Mouse (Mus musculus): Measurements from ENCODE around the gene Ctcf.
"Not testable (repeated sequence)": the region's sequence is repeated elsewhere in the genome, so short reads cannot be mapped to it uniquely, and the experiment has no call there.

Ctcf gene

GRCm38 (mm10) chr8:105636018-105636962 lies at the start of gene Ctcf:
TSS of gene Ctcf (plus strand) at chr8:105636568.
- peak; percentile 98 for DNase-seq

GRCm38 (mm10) chr8:105592431-105592830 lies 43.9 kb upstream of the Ctcf start:
- no peak for DNase-seq

- no peak for DNase-seq
These were observed 42.5 kb upstream of the Ctcf start for GRCm38 (mm10) chr8:105593859-105594258.

GRCm38 (mm10) chr8:105594451-105595242 lies 41.7 kb upstream of the Ctcf start:
- DNase-seq: no peak

- DNase-seq: peak; percentile 61 to 71
These were observed 39.9 kb upstream of the Ctcf start for GRCm38 (mm10) chr8:105596362-105597034.

- DNase-seq: no peak
These were observed 37.6 kb upstream of the Ctcf start for GRCm38 (mm10) chr8:105598777-105599176.

- no peak for DNase-seq
These were observed 35.1 kb upstream of the Ctcf start for GRCm38 (mm10) chr8:105601301-105601700.

DNA sequence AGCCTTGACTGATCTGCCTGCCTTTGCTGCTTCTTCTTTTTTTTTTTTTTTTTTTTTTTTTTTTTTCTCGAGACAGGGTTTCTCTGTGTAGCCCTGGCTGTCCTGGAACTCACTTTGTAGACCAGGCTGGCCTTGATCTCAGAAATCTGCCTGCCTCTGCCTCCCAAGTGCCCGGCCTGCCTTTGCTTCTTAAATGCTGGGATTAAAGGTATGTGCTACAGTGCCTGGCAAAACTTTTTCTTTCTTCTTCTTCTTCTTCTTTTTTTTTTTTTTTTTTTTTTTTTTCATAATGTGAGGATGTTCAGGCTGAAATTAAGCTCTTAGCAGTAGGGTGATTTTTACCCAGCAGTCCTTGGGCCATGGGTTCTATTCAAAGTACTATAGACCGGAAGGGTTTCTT lies 33.8 kb upstream of the Ctcf start:
- DNase-seq: not testable (repeated sequence)

DNA sequence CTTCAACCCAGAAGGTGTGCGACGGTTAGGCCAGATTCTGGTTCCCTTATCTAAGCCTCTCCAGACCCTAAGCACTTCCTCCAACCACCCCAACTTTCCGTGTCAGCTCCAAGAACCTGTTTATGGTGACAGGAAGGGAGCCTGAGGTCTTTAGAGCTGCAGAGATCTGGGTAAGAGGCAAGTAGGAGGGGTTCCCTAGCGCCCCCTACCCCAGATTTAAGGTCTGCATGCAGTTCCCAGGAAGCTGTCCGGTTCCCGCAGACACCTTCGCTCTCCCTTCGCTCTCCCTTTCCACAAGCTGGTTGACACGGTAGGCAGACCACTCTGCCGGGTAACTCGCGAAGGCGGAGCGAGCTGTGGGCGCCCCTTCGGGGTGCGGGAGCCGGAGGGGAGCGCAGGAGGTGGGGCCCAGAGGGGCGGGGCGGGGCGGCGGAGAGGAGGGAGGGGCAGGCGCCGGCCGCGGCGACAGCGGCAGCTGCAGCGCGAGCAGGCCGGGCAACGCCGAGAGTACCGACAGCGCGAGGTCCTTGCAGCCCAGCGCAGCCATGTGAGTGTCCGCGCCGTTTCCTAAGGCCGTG lies 31.5 kb upstream of the Ctcf start, which contains the start of gene Ripor1:
TSS of gene Ripor1 (plus strand) at position 452 of the 578 bp plus-strand sequence.
- peak; percentile 89 to 93 for DNase-seq

GRCm38 (mm10) chr8:105605491-105606188 lies 30.7 kb upstream of the Ctcf start:
- peak; percentile 64 to 74 for DNase-seq

- DNase-seq: peak; percentile 93 to 95
These were observed 30.0 kb upstream of the Ctcf start for GRCm38 (mm10) chr8:105606189-105607023.

DNA sequence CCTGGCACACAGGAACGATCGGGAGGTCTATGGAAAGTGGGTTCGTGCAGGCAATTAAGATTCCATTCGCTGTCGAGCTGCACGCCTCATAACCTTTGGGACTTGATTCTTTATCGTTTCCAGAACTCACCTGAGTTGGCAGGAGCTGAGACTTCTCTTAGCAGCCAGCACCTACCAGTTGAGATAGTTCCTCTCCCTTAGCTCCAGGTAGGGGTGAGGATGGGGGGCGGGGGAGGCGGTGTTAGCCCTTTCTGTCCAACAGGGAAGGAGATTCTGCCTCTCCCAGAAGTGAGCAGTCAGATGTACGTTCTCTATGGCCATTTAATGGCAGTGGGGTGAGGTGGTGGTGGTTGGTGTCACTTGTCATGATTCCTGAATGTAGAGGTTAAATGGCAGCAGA lies 29.3 kb upstream of the Ctcf start:
- peak; percentile 46 to 47 for DNase-seq

GRCm38 (mm10) chr8:105607684-105608083 lies 28.7 kb upstream of the Ctcf start:
- peak; percentile 63 to 79 for DNase-seq

DNA sequence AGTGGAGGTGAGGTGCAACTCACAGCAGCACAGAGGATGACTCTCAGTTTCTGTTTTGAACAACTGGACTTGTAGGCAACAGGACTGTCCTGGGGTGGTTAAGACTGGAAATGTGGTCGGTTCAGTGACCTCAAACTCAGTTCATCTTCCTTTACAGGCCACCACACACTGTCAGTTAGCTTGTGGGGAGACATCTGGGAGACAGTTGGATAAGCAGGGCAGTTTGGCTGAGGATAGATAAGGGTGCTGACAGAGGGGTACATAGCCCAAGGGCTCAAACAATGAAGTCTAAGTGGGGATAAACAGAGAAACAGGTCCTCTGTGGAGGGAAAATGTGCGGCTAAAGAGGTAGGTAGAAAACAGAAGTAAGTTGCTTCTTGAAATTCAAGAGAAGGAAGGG lies 27.0 kb upstream of the Ctcf start:
- DNase-seq: no peak

DNA sequence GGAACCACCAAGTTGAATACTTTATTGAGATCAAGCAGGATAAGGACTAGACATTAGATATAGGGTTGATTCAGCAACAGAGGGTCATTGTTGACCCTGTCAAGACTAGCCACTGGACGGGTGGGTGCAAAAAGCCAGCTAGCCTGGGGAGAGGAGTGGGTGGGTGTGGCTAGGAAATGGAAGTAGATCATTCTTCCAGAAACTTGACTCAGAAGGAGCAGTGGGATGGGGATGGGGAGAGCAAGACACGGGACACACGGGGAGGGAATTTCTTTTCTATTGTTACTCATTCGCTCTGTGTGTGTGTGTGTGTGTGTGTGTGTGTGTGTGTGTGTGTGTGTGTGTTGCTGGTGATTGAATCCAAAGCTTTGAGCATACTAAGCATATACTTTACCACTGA lies 26.6 kb upstream of the Ctcf start:
- no peak for DNase-seq

DNA sequence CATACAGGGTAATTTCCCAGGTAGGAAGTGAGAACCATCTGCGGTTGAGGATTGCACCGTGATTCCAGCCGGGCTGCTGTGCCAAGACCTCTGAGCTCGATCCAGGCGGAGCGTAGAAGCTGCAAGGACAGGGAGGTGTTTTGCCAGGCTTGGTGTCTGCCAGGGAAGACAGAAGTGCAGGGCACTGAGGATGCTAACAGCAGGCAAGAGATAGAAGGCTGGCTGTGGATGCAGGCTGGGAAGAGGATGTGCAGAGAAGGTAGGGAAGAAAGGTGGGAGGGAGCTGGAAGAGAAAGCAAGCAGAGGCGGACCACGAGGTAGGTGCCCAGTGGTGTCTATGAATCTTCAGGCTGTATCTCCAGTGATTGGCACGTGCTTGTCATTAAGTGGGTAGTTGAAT lies 24.5 kb upstream of the Ctcf start:
- peak; percentile 47 to 54 for DNase-seq

- peak; percentile 48 to 58 for DNase-seq
These were observed 23.3 kb upstream of the Ctcf start for GRCm38 (mm10) chr8:105613037-105613436.

DNA sequence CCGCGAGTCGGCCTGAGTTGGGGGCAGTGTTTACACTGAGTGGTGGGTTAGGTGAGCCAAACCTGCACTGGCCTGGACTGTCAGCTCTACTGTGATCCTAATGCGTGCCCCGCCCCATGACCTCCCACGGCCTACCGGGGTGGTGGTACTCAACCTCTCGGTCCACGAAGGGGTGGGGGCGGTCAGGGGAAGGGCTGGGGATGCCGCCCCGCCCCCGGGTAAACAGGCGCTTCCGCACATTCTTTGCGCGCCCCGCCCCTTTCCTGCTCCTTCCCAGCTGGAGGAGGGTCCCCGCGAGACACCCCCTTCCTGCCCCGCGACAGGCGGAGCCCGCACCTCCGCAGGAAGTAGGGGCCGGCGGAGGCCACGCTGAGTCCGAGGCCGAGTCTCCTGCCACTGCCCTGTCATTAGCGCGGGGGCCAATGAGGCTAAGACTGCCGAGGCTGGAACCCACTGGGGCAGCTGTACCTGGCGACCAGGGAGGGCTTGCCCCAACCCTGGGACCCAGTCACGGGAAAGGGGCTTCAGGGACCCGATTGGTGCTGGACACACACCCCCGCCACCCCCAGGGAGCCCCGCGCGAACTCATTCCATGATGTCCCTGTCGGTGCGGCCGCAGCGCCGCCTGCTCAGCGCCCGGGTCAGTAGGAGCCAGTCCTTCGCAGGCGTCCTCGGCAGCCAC lies 22.4 kb upstream of the Ctcf start:
- peak; percentile 42 to 56 for DNase-seq

GRCm38 (mm10) chr8:105615942-105616341 lies 20.4 kb upstream of the Ctcf start:
- no peak for DNase-seq

Measured in cerebellum, postnatal 10 days (tissue).